Mouse (Mus musculus) heart, postnatal 0 days (tissue): ENCODE results near the gene Senp1.

Source experiments
- CTCF ChIP-seq: IDR thresholded peaks from 2 replicates; pipeline ENCODE4 v1.5.1; 2016; ENCODE audit warnings: antibody characterized with exemption, control low read depth, low read depth
- EP300 ChIP-seq: IDR thresholded peaks from 2 replicates; pipeline ENCODE4 v1.6.1; 2016; ENCODE audit warnings: antibody characterized with exemption, low read depth

DNA sequence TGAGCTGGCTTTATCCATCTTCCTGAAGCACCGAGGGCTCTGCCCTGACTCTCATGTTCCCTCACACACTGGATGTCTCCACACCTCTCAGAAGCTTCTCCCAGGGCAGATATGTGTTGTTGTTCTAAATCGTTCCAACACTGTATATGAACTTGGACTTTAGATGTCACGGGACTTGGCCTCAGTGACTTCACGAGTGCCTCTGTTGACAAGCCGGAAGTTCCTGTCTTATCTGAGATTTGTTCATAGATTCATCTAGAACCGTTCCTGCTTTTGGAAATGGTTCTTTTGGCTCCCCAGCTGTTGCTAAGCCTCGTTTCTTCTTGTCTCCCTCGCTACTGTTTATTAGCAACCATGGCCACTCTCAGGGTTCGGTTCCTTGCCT, 22.2 kb upstream of the Senp1 start:
- TF ChIP-seq CTCF (no peak), EP300 (no peak)
